Mouse (Mus musculus) neutrophil, adult 83 days (primary cell): ENCODE results near the gene Acp5. TPM values are rescaled to one million over a fixed set of nuclear protein-coding genes. Genes with fewer than 3 reads are reported as not detected.

Experiments
- total RNA-seq, 2 experiments: library from RNA; stranded (reverse); gene quantifications; one replicate each; pipeline ENCODE4 v1.2.4; 2023

Gene Acp5
- 10 to 100 TPM; 28.6 to 38.7 TPM for total RNA-seq

GRCm38 (mm10) chr9:22135644-22136390 lies at the start of gene Acp5:
TSS of gene Acp5 (minus strand) at chr9:22135711.

GRCm38 (mm10) chr9:22156497-22157245 lies 21.2 kb upstream of the Acp5 start, which contains the start of gene Pigyl:
TSS of gene Pigyl (plus strand) at chr9:22156846.

GRCm38 (mm10) chr9:22116740-22117426 lies 18.6 kb downstream of the Acp5 start, which contains the start of gene Elof1:
TSS of gene Elof1 (minus strand) at chr9:22117172.

GRCm38 (mm10) chr9:22098993-22099696 lies 36.4 kb downstream of the Acp5 start, which contains the start of gene Cnn1:
TSS of gene Cnn1 (plus strand) at chr9:22099216.

GRCm38 (mm10) chr9:22085022-22085834 lies 50.3 kb downstream of the Acp5 start, which contains the start of gene Ecsit:
TSS of gene Ecsit (minus strand) at chr9:22085438.

Other genes starting within 250 kb of the Acp5 start
- gene Rab3d, start 217.5 kb downstream of the Acp5 start, total RNA-seq = 100 to 1,000 TPM; 154 to 156 TPM
- 1 to 10 TPM in 1 of 2 experiments, under 1 TPM in 1; 0.77 to 1.5 TPM for gene Ccdc159, start 208.2 kb downstream of the Acp5 start, total RNA-seq
- 10 to 100 TPM; 17.0 to 20.7 TPM for gene Tmem205, start 208.2 kb downstream of the Acp5 start, total RNA-seq
- gene Plppr2, start 198.7 kb downstream of the Acp5 start, total RNA-seq = 1 to 10 TPM; 1.2 to 1.4 TPM
- 1 to 10 TPM; 4.3 to 4.5 TPM for gene Swsap1, start 180.0 kb downstream of the Acp5 start, total RNA-seq
- gene Epor, start 172.2 kb downstream of the Acp5 start, total RNA-seq = 10 to 100 TPM in 1 of 2 experiments, 1 to 10 TPM in 1; 10.0 to 15.7 TPM
- gene Rgl3, start 146.3 kb downstream of the Acp5 start, total RNA-seq = not detected
- not detected for gene Ccdc151, start 133.1 kb downstream of the Acp5 start, total RNA-seq
- 10 to 100 TPM; 55.2 to 67.9 TPM for gene Prkcsh, start 132.9 kb downstream of the Acp5 start, total RNA-seq
- under 1 TPM in 1 of 2 experiments, not detected in 1; 0.55 TPM for gene Elavl3, start 83.7 kb downstream of the Acp5 start, total RNA-seq
- gene Gm49318, start 64.5 kb downstream of the Acp5 start, total RNA-seq = not detected
- 1 to 10 TPM; 9.0 to 9.7 TPM for gene Zfp653, start 64.3 kb downstream of the Acp5 start, total RNA-seq
- 1 to 10 TPM; 8.6 to 8.7 TPM for gene Ecsit, start 50.3 kb downstream of the Acp5 start, total RNA-seq
- gene Cnn1, start 36.5 kb downstream of the Acp5 start, total RNA-seq = not detected
- gene Elof1, start 18.5 kb downstream of the Acp5 start, total RNA-seq = 10 to 100 TPM; 34.9 to 42.1 TPM
- 10 to 100 TPM; 15.4 to 16.0 TPM for gene Pigyl, start 21.1 kb upstream of the Acp5 start, total RNA-seq
- not detected for gene Zfp872, start 52.4 kb upstream of the Acp5 start, total RNA-seq
- gene Zfp809, start 90.0 kb upstream of the Acp5 start, total RNA-seq = 10 to 100 TPM; 12.4 to 17.5 TPM
- gene Zfp599, start 124.2 kb upstream of the Acp5 start, total RNA-seq = under 1 TPM; 0.26 to 0.40 TPM
- 1 to 10 TPM; 6.3 to 6.7 TPM for gene Zfp810, start 171.9 kb upstream of the Acp5 start, total RNA-seq